Mouse (Mus musculus) spleen, postnatal 4 days (tissue): ENCODE results near the gene Smim1.

Source experiments
- DNase-seq, 2 experiments: peaks; one replicate each; pipeline ENCODE4 v3.0.0; 2022; ENCODE audit warnings: low spot score in 2 of 2

Gene Smim1

DNA sequence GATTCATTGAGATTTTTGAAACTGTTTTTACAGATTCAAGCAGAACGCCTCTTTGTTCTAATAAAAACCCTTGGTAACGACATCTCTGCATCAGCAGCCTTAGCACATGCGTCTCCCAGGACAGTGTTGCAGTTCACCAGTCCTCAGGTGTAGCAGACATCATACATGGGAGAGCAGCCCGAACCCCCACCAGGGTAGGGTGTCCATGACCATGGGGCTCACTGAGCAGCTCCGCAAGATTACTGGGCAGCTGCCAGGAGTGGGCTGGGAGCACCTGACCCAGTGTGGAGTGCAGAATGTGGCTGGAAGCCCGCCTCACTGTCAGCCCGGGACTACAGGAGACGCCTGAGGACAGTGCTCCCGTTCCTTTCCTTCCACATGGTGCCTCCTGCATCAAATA is 4.6 kb downstream of the Smim1 start:
- DNase-seq: no peak

DNA sequence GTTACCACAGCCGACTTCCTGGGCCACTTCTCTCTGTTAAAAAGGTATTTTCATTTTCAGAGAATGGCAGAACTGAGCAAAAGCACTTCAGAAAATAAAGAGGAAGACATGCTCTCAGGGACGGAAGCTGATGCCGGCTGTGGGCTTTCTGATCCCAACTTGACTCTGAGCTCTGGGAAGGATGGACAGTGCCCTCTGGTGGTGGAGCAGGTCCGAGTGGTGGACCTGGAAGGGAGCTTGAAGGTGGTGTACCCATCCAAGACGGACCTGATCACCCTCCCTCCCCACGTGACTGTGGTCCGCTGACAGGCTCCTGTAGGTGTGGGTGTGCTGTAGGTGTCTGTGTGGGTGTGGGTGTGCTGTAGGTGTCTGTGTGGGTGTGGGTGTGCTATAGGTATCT is 6.5 kb downstream of the Smim1 start:
- DNase-seq: peak; percentile 64 to 82

DNA sequence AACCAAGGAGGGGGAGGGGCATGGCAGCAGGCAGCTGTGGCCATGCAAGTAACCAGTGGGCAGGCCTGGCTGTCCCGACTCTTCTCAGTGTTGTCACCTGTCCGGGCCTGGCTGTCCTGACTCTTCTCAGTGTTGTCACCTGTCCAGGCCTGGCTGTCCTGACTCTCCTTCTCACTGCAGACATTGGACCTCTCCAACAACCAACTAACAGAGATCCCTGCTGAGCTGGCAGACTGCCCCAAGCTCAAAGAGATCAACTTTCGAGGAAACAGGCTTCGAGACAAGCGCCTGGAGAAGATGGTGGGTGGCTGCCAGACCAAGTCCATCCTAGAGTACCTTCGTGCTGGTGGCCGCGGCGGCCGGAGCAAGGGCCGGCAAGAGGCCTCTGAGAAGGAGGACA is 10.6 kb downstream of the Smim1 start:
- no peak for DNase-seq

DNA sequence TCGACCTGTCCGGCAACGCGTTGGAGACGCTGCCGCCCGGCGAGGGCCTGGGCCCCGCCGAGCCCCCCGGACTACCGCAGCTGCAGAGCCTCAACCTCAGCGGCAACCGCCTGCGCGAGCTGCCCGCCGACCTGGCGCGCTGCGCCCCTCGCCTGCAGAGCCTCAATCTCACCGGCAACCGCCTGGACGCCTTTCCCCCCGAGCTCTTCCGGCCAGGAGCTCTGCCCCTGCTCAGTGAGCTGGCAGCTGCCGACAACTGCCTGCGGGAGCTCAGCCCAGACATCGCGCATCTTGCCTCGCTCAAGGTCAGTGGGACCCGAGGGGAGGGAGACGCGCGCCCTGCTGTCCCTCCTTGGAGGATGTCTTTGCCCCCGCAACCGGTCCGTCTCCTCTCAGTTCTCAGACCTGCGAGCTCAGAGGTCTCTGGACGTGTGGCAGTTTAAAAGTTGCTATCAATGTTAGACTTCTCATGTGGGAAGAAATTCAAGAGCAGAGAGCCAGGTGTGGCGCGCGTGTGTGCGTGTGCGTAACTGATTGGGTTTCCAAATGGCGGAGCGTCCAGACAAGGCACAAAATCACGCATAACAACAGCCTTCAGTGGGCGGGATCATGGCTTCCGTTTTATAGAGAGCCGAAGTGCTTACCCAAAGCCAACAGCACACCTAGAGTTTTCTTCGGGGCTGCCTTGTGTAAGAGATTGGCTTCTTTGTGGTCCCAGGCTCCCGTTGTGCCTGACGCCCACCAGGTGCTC is 13.7 kb downstream of the Smim1 start:
- peak; percentile 25 to 72 for DNase-seq

GRCm38 (mm10) chr4:154011646-154012089 is 14.4 kb downstream of the Smim1 start, which contains the start of gene Lrrc47:
Gene Lrrc47, plus strand, starts transcription at chr4:154011731.
- peak; percentile 80 to 88 for DNase-seq

- DNase-seq: no peak
Observed at GRCm38 (mm10) chr4:154010907-154011645, 15.0 kb downstream of the Smim1 start.

DNA sequence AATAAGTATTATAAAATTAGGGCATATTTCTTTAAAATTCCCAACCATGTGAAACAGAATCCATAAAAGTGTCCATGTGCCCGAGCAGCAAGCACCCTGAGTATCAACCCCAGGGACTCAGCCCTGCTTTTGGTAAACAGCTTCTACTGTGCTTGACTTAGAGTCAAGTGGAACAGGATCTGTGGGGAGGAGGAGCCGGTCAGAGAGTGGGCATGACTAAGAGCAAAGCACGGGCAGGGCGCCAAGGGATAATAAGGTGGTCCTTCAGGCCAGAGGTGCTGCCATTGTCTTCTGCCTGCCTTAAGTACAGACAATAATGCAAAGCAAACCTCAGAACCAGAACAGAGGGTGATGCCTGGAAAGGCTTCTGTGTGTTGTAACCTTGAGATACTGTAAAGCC is 18.3 kb downstream of the Smim1 start:
- no peak for DNase-seq

DNA sequence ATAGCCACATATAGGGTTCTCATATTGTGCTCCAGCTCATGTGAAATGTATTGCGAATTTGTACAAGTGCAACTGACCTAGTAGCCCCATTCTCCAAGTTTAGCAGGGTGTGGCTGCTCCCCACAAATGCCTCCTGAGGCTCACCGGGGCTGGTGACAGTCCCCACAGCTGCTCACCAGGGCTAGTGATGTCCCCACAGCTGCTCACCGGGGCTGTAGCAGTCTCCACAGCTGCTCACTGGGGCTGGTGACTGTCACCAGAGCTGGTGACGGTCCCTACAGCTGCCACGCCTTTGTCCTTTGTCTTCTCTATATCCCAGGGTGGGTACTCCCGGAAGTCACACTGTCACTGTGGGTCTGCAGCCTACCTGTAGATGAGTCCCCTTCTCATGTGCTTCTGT is 19.8 kb downstream of the Smim1 start:
- no peak for DNase-seq

GRCm38 (mm10) chr4:154005488-154005887 is 20.5 kb downstream of the Smim1 start:
- no peak for DNase-seq

- no peak for DNase-seq
Observed at GRCm38 (mm10) chr4:153993505-153993904, 32.5 kb downstream of the Smim1 start.

- DNase-seq: no peak
Observed at GRCm38 (mm10) chr4:153992715-153993114, 33.3 kb downstream of the Smim1 start.

- no peak for DNase-seq
Observed at GRCm38 (mm10) chr4:153980470-153980869, 45.6 kb downstream of the Smim1 start.

- peak in 1 of 2 experiments; percentile 31 for DNase-seq
Observed at GRCm38 (mm10) chr4:153979243-153979642, 46.8 kb downstream of the Smim1 start.

DNA sequence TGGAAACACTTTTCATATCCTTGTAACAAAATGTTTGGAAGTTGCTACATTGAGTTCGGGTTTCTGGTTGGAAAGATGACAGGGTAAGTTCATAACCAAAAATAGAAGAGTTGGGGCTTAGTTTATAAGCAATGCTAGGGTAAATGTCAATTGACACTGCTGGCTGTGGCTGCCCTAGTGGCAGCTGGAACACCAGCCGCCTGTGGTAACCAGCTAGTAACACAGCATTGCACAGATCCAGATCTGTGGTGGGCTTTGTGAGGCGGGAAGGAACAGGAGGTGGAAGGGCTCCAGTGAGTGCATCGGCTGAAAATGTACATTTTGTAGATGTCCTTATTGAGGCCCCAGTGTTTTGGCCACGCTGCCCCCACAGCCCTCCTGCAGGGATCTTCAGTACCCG is 50.3 kb downstream of the Smim1 start:
- no peak for DNase-seq

DNA sequence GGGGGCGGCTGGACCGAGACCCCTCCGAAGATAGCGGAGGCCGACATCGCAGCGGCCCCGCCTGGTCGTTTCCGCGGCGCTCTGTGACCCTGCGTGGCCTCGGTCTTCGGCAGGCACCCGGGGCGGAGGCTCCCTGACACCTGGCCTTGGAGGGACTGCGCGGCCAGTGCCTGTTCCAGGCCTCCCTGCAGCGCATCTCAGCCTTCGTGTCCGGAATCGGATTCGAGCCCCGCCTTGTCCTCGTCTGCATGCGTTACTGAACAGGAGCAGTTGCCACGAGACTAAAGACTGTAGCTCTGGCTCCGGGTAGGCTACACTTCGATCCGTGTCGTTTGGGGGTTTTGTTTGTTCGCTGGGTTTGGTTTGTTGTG is 50.8 kb downstream of the Smim1 start:
- DNase-seq: no peak

DNA sequence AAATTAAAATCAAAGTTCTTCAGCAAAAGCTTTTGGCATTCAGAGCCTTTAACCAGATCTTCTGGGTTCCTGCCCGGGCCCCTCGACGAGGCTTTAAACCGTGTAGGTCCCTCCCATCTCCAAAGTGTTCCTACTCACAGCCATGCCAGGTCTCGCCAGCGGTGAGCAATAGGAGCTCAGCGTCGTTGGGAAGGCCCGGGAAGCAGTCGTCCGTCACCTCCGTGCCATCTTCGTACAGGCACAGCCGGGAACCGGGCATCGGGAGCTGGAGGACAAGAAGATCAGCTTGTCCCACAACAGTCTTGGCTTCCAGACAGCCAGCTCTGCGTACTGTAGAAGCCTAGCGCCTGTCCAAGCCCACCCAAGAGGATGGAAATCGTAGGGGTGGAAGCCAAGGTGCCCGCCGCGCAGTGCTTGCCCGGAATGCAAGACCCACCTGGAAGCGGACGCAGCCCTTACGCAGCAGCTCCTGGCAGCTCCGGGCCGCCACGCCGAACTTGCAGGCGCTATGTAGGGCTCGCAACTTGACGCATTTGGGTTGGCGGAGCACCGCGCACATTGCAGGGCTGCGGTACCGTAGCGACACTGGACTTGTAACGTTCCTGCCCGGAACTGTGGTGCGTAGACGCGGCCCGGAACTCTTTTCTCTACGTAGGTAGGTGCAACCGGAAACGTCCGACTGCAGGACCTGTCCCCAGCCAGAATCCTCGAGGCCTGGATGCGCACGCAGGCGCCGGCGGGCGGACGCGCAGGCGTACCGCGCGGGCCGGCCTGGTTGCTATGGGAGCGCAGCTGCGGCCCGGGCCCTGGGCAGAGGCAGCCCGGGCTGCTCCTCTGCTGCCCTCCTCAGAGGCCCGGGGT is 51.4 kb downstream of the Smim1 start, which contains the start of the genes Dffb and Cep104:
TSS of gene Dffb (minus strand) at position 696 of the 861 bp plus-strand sequence.
TSS of gene Cep104 (plus strand) at position 764 of the 861 bp plus-strand sequence.
- DNase-seq: peak; percentile 92 to 98
